In genomic region chr13:55361145-55361544, GRCm38 (mm10) we compare ENCODE assay signal across 9 mouse cellular contexts. TPM values are rescaled to one million over a fixed set of nuclear protein-coding genes. Genes with fewer than 3 reads are reported as not detected.
DNase-seq lines count a peak whose midpoint lies in the region; ATAC-seq and TF ChIP-seq lines count a peak whose summit lies in the region.
"Had no signal": no experiment of that assay in that cellular context is flagged by ENCODE, and none has a peak within 500 bp of the region (broad histone marks: within the 10 kb centered on the region; RNA-seq: fewer than 3 reads in every experiment).

No protein-coding gene starts in this region.

- H3K4me1 ChIP-seq in forebrain, embryonic 14.5 days (ENCODE audit: control insufficient read depth, insufficient read depth, low read length) = peaks cover 10% of the 10 kb centered on the region
- peaks cover 43% of the 10 kb centered on the region for H3K4me1 ChIP-seq in liver, embryonic 12.5 days

- H3K4me3 ChIP-seq in gastrocnemius, adult 2 months = peak overlapping the region; percentile 82
- peak overlapping the region; percentile 94 for H3K4me3 ChIP-seq in forebrain, embryonic 14.5 days (ENCODE audit: low read depth, low read length)
- H3K4me3 ChIP-seq in liver, embryonic 12.5 days = peak overlapping the region; percentile 89

- H3K27ac ChIP-seq in gastrocnemius, adult 2 months = peak overlapping the region; percentile 94; the same call in 1 of the 2 replicates
- H3K27ac ChIP-seq in forebrain, embryonic 14.5 days (ENCODE audit: low read depth, low read length) = no peak overlapping the region
- H3K27ac ChIP-seq in liver, embryonic 12.5 days = no peak overlapping the region; the same call in 1 of the 2 replicates

- no peaks in the 10 kb centered on the region for H3K27me3 ChIP-seq in forebrain, embryonic 14.5 days (replicated peaks; ENCODE audit: control insufficient read depth, insufficient read depth, low read length)
- no peaks in the 10 kb centered on the region for H3K27me3 ChIP-seq in liver, embryonic 12.5 days (replicated peaks)

- H3K4me2 ChIP-seq in forebrain, embryonic 14.5 days (ENCODE audit: low read length) = peak overlapping the region; percentile 86
- H3K4me2 ChIP-seq in liver, embryonic 12.5 days = peak overlapping the region; percentile 86

- no peak for ATAC-seq in forebrain, embryonic 14.5 days
- no peak for ATAC-seq in liver, embryonic 12.5 days

- no peak for TF ChIP-seq CTCF in gastrocnemius, adult 2 months (IDR thresholded peaks at IDR 0.05)

- DNase-seq in gastrocnemius, adult 2 months = no peak
- DNase-seq in gastrocnemius, postnatal 14 days = no peak
- peak; percentile 12 for DNase-seq in 3T3-L1 (ENCODE audit: low read depth, low spot score)
- no peak for DNase-seq in forebrain, embryonic 14.5 days (ENCODE audit: low spot score)
- DNase-seq in urinary bladder, adult 18-20 months (ENCODE audit: low spot score in 2 of 2) = no peak
- no peak for DNase-seq in urinary bladder, postnatal 36 days (ENCODE audit: low spot score in 2 of 2)
- DNase-seq in thymus, postnatal 4 days = no peak
- DNase-seq: kidney, postnatal 4 days had no signal

- H3K9ac ChIP-seq in forebrain, embryonic 14.5 days (ENCODE audit: low read length) = peak overlapping the region; percentile 85; the same call in 1 of the 2 replicates
- peak overlapping the region; percentile 92 for H3K9ac ChIP-seq in liver, embryonic 12.5 days

- peaks cover 40% of the 10 kb centered on the region for H3K36me3 ChIP-seq in forebrain, embryonic 14.5 days (ENCODE audit: control insufficient read depth, insufficient read depth, low read length)
- peaks cover 55% of the 10 kb centered on the region for H3K36me3 ChIP-seq in liver, embryonic 12.5 days

- intact Hi-C loops in gastrocnemius, adult 2 months (cut with DNase I) = no loop called here
- intact Hi-C loops in gastrocnemius, postnatal 14 days (cut with DNase I; ENCODE audit: low total_unique reads) = no loop called here

- H3K9me3 ChIP-seq in forebrain, embryonic 14.5 days (replicated peaks; ENCODE audit: control insufficient read depth, low read length) = no peaks in the 10 kb centered on the region
- no peaks in the 10 kb centered on the region for H3K9me3 ChIP-seq in liver, embryonic 12.5 days (replicated peaks)

RNA-seq across cellular contexts. Expression of gene Lman2, which starts 1.4 kb away (rescaled TPM):
- total RNA-seq in gastrocnemius, adult 2 months (2021) = 10 to 100 TPM; 36.7 to 42.3 TPM
- 10 to 100 TPM; 32.2 to 34.6 TPM for total RNA-seq in gastrocnemius, postnatal 14 days (2021)
- polyA plus RNA-seq in forebrain, embryonic 14.5 days (2014; fragmentation: Nextera tagmentation; extraction: Ambion mirVana) = 45.0 and 52.0 TPM in 2 replicates
- polyA plus RNA-seq in liver, embryonic 12.5 days (2016; fragmentation: Nextera tagmentation; extraction: Ambion mirVana) = 85.4 and 87.9 TPM in 2 replicates

RNA-seq across cellular contexts. Expression of gene Rgs14, which starts 8.4 kb away (rescaled TPM):
- total RNA-seq in gastrocnemius, adult 2 months (2021) = under 1 TPM in 1 of 2 experiments, not detected in 1; 0.20 TPM
- under 1 TPM; 0.22 to 0.29 TPM for total RNA-seq in gastrocnemius, postnatal 14 days (2021)
- polyA plus RNA-seq in forebrain, embryonic 14.5 days (2014; fragmentation: Nextera tagmentation; extraction: Ambion mirVana) = 0.66 and 0.75 TPM in 2 replicates
- 1.9 and 2.5 TPM in 2 replicates for polyA plus RNA-seq in liver, embryonic 12.5 days (2016; fragmentation: Nextera tagmentation; extraction: Ambion mirVana)

RNA-seq across cellular contexts. Expression of gene Mxd3, which starts 31.5 kb away (rescaled TPM):
- total RNA-seq in gastrocnemius, adult 2 months (2021) = not detected
- total RNA-seq in gastrocnemius, postnatal 14 days (2021) = 1 to 10 TPM; 3.0 to 3.4 TPM
- 33.2 and 37.1 TPM in 2 replicates for polyA plus RNA-seq in forebrain, embryonic 14.5 days (2014; fragmentation: Nextera tagmentation; extraction: Ambion mirVana)
- polyA plus RNA-seq in liver, embryonic 12.5 days (2016; fragmentation: Nextera tagmentation; extraction: Ambion mirVana) = 18.5 and 19.7 TPM in 2 replicates

RNA-seq across cellular contexts. Expression of gene Slc34a1, which starts 36.8 kb away (rescaled TPM):
- not detected for total RNA-seq in gastrocnemius, adult 2 months (2021)
- not detected for total RNA-seq in gastrocnemius, postnatal 14 days (2021)
- not detected in 2 replicates for polyA plus RNA-seq in forebrain, embryonic 14.5 days (2014; fragmentation: Nextera tagmentation; extraction: Ambion mirVana)
- polyA plus RNA-seq in liver, embryonic 12.5 days (2016; fragmentation: Nextera tagmentation; extraction: Ambion mirVana) = not detected in 2 replicates

RNA-seq across cellular contexts. Expression of gene Rab24, which starts 39.4 kb away (rescaled TPM):
- 10 to 100 TPM; 29.2 to 33.5 TPM for total RNA-seq in gastrocnemius, adult 2 months (2021)
- total RNA-seq in gastrocnemius, postnatal 14 days (2021) = 10 to 100 TPM; 31.1 to 31.7 TPM
- 94.2 and 104 TPM in 2 replicates for polyA plus RNA-seq in forebrain, embryonic 14.5 days (2014; fragmentation: Nextera tagmentation; extraction: Ambion mirVana)
- polyA plus RNA-seq in liver, embryonic 12.5 days (2016; fragmentation: Nextera tagmentation; extraction: Ambion mirVana) = 57.6 and 64.1 TPM in 2 replicates

Comparison
In these comparisons a context has a peak if more than half of its experiments do, and no peak if none do; other contexts are left out.
1. RNA of gene Mxd3, which starts 31.5 kb away (total RNA-seq): 3.0 to 3.4 TPM in gastrocnemius, postnatal 14 days; not detected in gastrocnemius, adult 2 months; every median in the first group is over 4 times any median in the second.
2. Peak in every context shown above with its lines, with median percentiles within 50 percentile points of each other: H3K4me3 ChIP-seq.